Mouse (Mus musculus): ENCODE data around the gene Rasl11a. TPM values are rescaled to one million over a fixed set of nuclear protein-coding genes. Genes with fewer than 3 reads are reported as not detected.
"Not testable (repeated sequence)": the region's sequence is repeated elsewhere in the genome, so short reads cannot be mapped to it uniquely, and the experiment has no call there.

The Rasl11a gene
- total and polyA plus RNA-seq, 3 experiments, result 0.25 to 0.42 TPM; not detected in 1

DNA sequence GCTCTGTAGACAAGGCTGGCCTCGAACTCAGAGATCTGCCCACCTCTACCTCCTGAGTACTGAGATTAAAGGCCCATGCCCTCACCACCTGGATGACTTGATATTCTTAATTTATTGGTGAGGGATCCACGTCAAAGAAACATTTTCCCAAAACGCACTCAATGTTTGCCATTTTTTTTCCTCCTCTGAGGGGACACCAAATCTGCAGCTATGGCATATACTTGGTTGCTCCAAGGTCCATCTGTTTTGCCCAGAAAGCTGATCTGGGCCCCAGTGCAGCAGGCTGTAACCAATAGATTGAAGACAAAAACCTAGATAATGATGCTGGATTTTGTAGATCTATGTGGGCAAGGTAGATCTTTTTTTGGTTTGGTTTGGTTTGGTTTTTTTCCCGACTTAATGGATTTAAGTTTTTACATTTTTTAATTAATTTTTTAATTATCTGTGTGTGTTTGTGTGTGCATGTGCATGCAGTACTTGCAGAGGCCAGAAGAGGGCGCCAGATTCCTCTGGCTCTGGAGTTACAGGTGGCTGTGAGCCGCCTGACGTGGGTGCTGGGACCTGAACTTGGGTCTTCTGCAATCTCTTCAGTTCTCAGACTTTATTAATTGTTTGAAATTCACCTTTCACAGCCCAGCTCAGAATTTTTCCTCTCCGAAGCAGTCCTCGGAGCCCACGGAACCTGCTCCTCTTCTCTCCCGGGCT, 48.8 kb downstream of the Rasl11a start:
- no peaks in the 10 kb centered on the region for H3K36me3 ChIP-seq (replicated peaks in 1 of 2; ENCODE audit: control insufficient read depth in 1 of 2, insufficient read depth in 1 of 2, low read length in 1 of 2)
- in situ Hi-C loops (cut with MboI; ENCODE audit: low pct_ligation_motif_present, low pct_unique_long_range_greater_than_20kb, low sequenced_read_pairs), result no loop called here
- dilution Hi-C loops (cut with MboI; ENCODE audit: extremely low pct_ligation_motif_present, extremely low pct_unique_long_range_greater_than_20kb, low sequenced_read_pairs), result no loop called here
- no peak overlapping the region for H3K4me3 ChIP-seq (replicated peaks in 1 of 3; ENCODE audit: low read depth in 2 of 3, low read length in 2 of 3, poor library complexity in 1 of 3)
- peaks cover 9 to 18% of the 10 kb centered on the region in 2 experiments for H3K4me1 ChIP-seq (ENCODE audit: control insufficient read depth in 1 of 2, insufficient read depth in 2 of 2)
- no peaks in the 10 kb centered on the region for H3K9me3 ChIP-seq (replicated peaks; ENCODE audit: low read length)
- H3K27me3 ChIP-seq (replicated peaks), result no peaks in the 10 kb centered on the region
- TF ChIP-seq SMC3 (IDR thresholded peaks at IDR 0.05; ENCODE audit: low read depth, low read length), result peak; percentile 8; the same call in 1 of the 2 replicates
- TF ChIP-seq E2F4 (IDR thresholded peaks at IDR 0.05; ENCODE audit: insufficient replicate concordance, low read depth, low read length), result no peak
- TF ChIP-seq MAX (IDR thresholded peaks at IDR 0.05; ENCODE audit: low read length), result no peak
- TF ChIP-seq ETS1 (conservative IDR thresholded peaks at IDR 0.05; ENCODE audit: low read depth, low read length), result no peak
- no peak for TF ChIP-seq BHLHE40 (IDR thresholded peaks at IDR 0.05; ENCODE audit: low read depth, low read length)
- no peak for TF ChIP-seq POLR2A (IDR thresholded peaks at IDR 0.05; ENCODE audit: low read depth, low read length)
- no peak for TF ChIP-seq NRF1 (IDR thresholded peaks at IDR 0.05; ENCODE audit: low read depth, low read length)
- no peak for TF ChIP-seq USF1 (IDR thresholded peaks at IDR 0.05; ENCODE audit: low read depth, low read length)
- TF ChIP-seq JUN (IDR thresholded peaks at IDR 0.05; ENCODE audit: insufficient read depth, low read depth, low read length), result no peak
- no peak for TF ChIP-seq GABPA (IDR thresholded peaks at IDR 0.05; ENCODE audit: insufficient replicate concordance, low read depth, low read length)
- peak; percentile 35 to 41; a peak in 3 of 4 replicates for TF ChIP-seq CTCF (conservative IDR thresholded peaks at IDR 0.05 in 1 of 2, IDR thresholded peaks at IDR 0.05 in 1 of 2; ENCODE audit: low read depth in 2 of 2, low read length in 2 of 2)
- no peak overlapping the region for H3K4me2 ChIP-seq (ENCODE audit: insufficient read depth, low read depth, poor library complexity, severe bottlenecking)
- no peak for DNase-seq (ENCODE audit: extremely low read depth)
- H3K79me2 ChIP-seq (replicated peaks; ENCODE audit: control insufficient read depth, extremely low read depth, insufficient read depth, poor library complexity, severe bottlenecking), result no peaks in the 10 kb centered on the region
- no peak overlapping the region for H3K27ac ChIP-seq (ENCODE audit: insufficient read depth, low read depth)
- H3K9ac ChIP-seq (ENCODE audit: insufficient read depth, low read depth), result no peak overlapping the region

DNA sequence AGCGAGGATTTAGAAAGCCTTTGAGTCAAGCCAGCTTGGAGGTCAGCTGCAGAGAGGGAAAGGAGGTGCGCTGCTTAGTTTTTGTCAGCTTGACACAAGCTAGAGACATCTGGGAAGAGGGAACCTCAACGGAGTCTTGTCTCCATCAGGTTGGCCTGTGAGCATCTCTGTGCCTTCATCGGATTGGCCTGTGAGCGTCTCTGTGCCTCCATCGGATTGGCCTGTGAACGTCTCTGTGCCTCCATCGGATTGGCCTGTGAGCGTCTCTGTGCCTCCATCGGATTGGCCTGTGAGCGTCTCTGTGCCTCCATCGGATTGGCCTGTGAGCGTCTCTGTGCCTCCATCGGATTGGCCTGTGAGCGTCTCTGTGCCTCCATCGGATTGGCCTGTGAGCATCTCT, 50.8 kb downstream of the Rasl11a start:
- H3K9me3 ChIP-seq (replicated peaks; ENCODE audit: low read length); H3K4me3 ChIP-seq (replicated peaks in 1 of 3; ENCODE audit: low read depth in 2 of 3, low read length in 2 of 3, poor library complexity in 1 of 3); dilution Hi-C loops (cut with MboI; ENCODE audit: extremely low pct_ligation_motif_present, extremely low pct_unique_long_range_greater_than_20kb, low sequenced_read_pairs); H3K9ac ChIP-seq (ENCODE audit: insufficient read depth, low read depth); H3K27ac ChIP-seq (ENCODE audit: insufficient read depth, low read depth); H3K36me3 ChIP-seq (replicated peaks in 1 of 2; ENCODE audit: control insufficient read depth in 1 of 2, insufficient read depth in 1 of 2, low read length in 1 of 2); H3K79me2 ChIP-seq (replicated peaks; ENCODE audit: control insufficient read depth, extremely low read depth, insufficient read depth, poor library complexity, severe bottlenecking); H3K4me2 ChIP-seq (ENCODE audit: insufficient read depth, low read depth, poor library complexity, severe bottlenecking); H3K27me3 ChIP-seq (replicated peaks); DNase-seq (ENCODE audit: extremely low read depth): not testable (repeated sequence)
- in situ Hi-C loops (cut with MboI; ENCODE audit: low pct_ligation_motif_present, low pct_unique_long_range_greater_than_20kb, low sequenced_read_pairs), result loop anchor here (5.0 kb wide), 2 partner anchors 33 to 188 kb away; no protein-coding TSS in a partner anchor
- H3K4me1 ChIP-seq (ENCODE audit: control insufficient read depth in 1 of 2, insufficient read depth in 2 of 2), result peaks cover 9 to 18% of the 10 kb centered on the region in 2 experiments

DNA sequence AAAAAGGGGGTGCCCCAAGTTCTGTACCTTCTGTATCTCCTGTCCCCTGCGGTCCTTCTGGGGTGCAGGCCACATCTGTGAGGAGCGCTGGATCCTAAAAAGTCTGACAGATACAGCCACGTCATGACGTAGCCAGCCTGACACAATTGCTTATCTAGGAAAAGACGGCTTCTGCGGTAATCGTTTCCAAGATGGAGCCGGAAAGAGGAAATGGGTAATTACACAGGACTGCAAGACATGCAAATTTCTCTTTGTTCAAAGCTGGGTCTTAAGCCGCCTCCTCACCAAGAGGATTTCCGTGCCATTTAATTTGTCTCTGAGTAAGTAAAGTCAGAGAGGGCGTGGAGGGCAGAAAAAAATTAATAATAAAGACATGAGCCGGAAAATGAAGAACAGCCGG, 52.1 kb downstream of the Rasl11a start:
- Histone ChIP-seq H3K79me2 (replicated peaks; ENCODE audit: control insufficient read depth, extremely low read depth, insufficient read depth, poor library complexity, severe bottlenecking) (no peaks in the 10 kb centered on the region), H3K27me3 (replicated peaks) (no peaks in the 10 kb centered on the region), H3K4me1 (ENCODE audit: control insufficient read depth in 1 of 2, insufficient read depth in 2 of 2) (peaks cover 9 to 18% of the 10 kb centered on the region in 2 experiments), H3K27ac (ENCODE audit: insufficient read depth, low read depth) (no peak overlapping the region), H3K4me2 (ENCODE audit: insufficient read depth, low read depth, poor library complexity, severe bottlenecking) (peak overlapping the region; percentile 23), H3K36me3 (replicated peaks in 1 of 2; ENCODE audit: control insufficient read depth in 1 of 2, insufficient read depth in 1 of 2, low read length in 1 of 2) (no peaks in the 10 kb centered on the region), H3K9me3 (replicated peaks; ENCODE audit: low read length) (no peaks in the 10 kb centered on the region), H3K4me3 (replicated peaks in 1 of 3; ENCODE audit: low read depth in 2 of 3, low read length in 2 of 3, poor library complexity in 1 of 3) (peak overlapping the region in 2 of 3 experiments; percentile 13 to 39), H3K9ac (ENCODE audit: insufficient read depth, low read depth) (peak overlapping the region; percentile 24; the same call in 1 of the 2 replicates)
- DNase-seq (ENCODE audit: extremely low read depth), result peak; percentile 85
- dilution Hi-C loops (cut with MboI; ENCODE audit: extremely low pct_ligation_motif_present, extremely low pct_unique_long_range_greater_than_20kb, low sequenced_read_pairs), result no loop called here
- in situ Hi-C loops (cut with MboI; ENCODE audit: low pct_ligation_motif_present, low pct_unique_long_range_greater_than_20kb, low sequenced_read_pairs), result loop anchor here (5.0 kb wide), 2 partner anchors 35 to 190 kb away; no protein-coding TSS in a partner anchor
- TF ChIP-seq IRF4 (IDR thresholded peaks at IDR 0.05; ENCODE audit: low read depth, low read length) (peak; percentile 78), ZKSCAN1 (IDR thresholded peaks at IDR 0.05; ENCODE audit: borderline replicate concordance, low read depth, low read length) (no peak), BHLHE40 (IDR thresholded peaks at IDR 0.05; ENCODE audit: low read depth, low read length) (peak; percentile 36; the same call in 1 of the 2 replicates), ETS1 (conservative IDR thresholded peaks at IDR 0.05; ENCODE audit: low read depth, low read length) (peak; percentile 73; the same call in 1 of the 2 replicates), CTCF (conservative IDR thresholded peaks at IDR 0.05 in 1 of 2, IDR thresholded peaks at IDR 0.05 in 1 of 2; ENCODE audit: low read depth in 2 of 2, low read length in 2 of 2) (no peak), GABPA (IDR thresholded peaks at IDR 0.05; ENCODE audit: insufficient replicate concordance, low read depth, low read length) (no peak), MYC (IDR thresholded peaks at IDR 0.05; ENCODE audit: low read depth, low read length) (no peak), E2F4 (IDR thresholded peaks at IDR 0.05; ENCODE audit: insufficient replicate concordance, low read depth, low read length) (no peak), MEF2A (IDR thresholded peaks at IDR 0.05; ENCODE audit: borderline replicate concordance, low read depth, low read length) (no peak; the same call in 1 of the 2 replicates), USF2 (conservative IDR thresholded peaks at IDR 0.05; ENCODE audit: low read depth, low read length) (no peak), NELFE (IDR thresholded peaks at IDR 0.05; ENCODE audit: low read depth, low read length) (no peak), MAFK (IDR thresholded peaks at IDR 0.05; ENCODE audit: insufficient replicate concordance, low read length) (no peak), MXI1 (IDR thresholded peaks at IDR 0.05; ENCODE audit: low read depth, low read length) (no peak), ELF1 (IDR thresholded peaks at IDR 0.05; ENCODE audit: low read depth, low read length) (peak; percentile 72), EP300 (IDR thresholded peaks at IDR 0.05; ENCODE audit: low read length) (peak; percentile 80), RCOR1 (conservative IDR thresholded peaks at IDR 0.05; ENCODE audit: low read depth, low read length) (no peak), TCF12 (IDR thresholded peaks at IDR 0.05; ENCODE audit: low read depth, low read length) (0 out of 2 replicates have a peak, but pooled peaks have one; percentile 36)

All from CH12.LX (cell line).